Mouse (Mus musculus) adrenal gland, adult 2 months (tissue): ENCODE results near the gene Fam89a. TPM values are rescaled to one million over a fixed set of nuclear protein-coding genes. Genes with fewer than 3 reads are reported as not detected.

Experiments
- DNase-seq: peaks from one replicate; pipeline ENCODE4 v3.0.0; 2021
- polyA plus RNA-seq: library from polyadenylated mRNA; depleted of rRNA; stranded (reverse); fragments of >200 nt; gene quantifications from 2 replicates; pipeline ENCODE4 v1.2.3, GENCODE M21; 2012
- total RNA-seq, 2 experiments: library from RNA; stranded (reverse); gene quantifications; 2 replicates each; pipeline ENCODE4 v1.2.3; 2021

Gene Fam89a
- total and polyA plus RNA-seq, 3 experiments: 0.28 to 1.0 (median 0.43) TPM

GRCm38 (mm10) chr8:124752325-124752862 lies 762 bp upstream of the Fam89a start:
- no peak for DNase-seq

- no peak for DNase-seq
These were observed 441 bp downstream of the Fam89a start for GRCm38 (mm10) chr8:124751191-124751590.

- DNase-seq: no peak
These were observed 5.0 kb downstream of the Fam89a start for GRCm38 (mm10) chr8:124746661-124747060.

- no peak for DNase-seq
These were observed 12.4 kb downstream of the Fam89a start for GRCm38 (mm10) chr8:124739268-124739667.

- no peak for DNase-seq
These were observed 16.2 kb downstream of the Fam89a start for GRCm38 (mm10) chr8:124735371-124735911.

GRCm38 (mm10) chr8:124732828-124733227 lies 18.8 kb downstream of the Fam89a start:
- no peak for DNase-seq

GRCm38 (mm10) chr8:124724301-124724700 lies 27.3 kb downstream of the Fam89a start:
- no peak for DNase-seq

- peak; percentile 98 for DNase-seq
These were observed 29.6 kb downstream of the Fam89a start, which contains the start of the genes Ttc13 and Arv1 for GRCm38 (mm10) chr8:124721862-124722515. Gene Ttc13 (minus strand): TSS chr8:124721983. Gene Arv1 (plus strand): TSS chr8:124722139.

- no peak for DNase-seq
These were observed 30.4 kb downstream of the Fam89a start for GRCm38 (mm10) chr8:124720938-124721861.

GRCm38 (mm10) chr8:124720133-124720532 lies 31.5 kb downstream of the Fam89a start:
- DNase-seq: no peak

GRCm38 (mm10) chr8:124715736-124716135 lies 35.9 kb downstream of the Fam89a start:
- DNase-seq: no peak

GRCm38 (mm10) chr8:124713207-124713606 lies 38.4 kb downstream of the Fam89a start:
- DNase-seq: no peak

GRCm38 (mm10) chr8:124705823-124706222 lies 45.8 kb downstream of the Fam89a start:
- no peak for DNase-seq

- no peak for DNase-seq
These were observed 47.3 kb downstream of the Fam89a start for GRCm38 (mm10) chr8:124704376-124704775.

GRCm38 (mm10) chr8:124703526-124703925 lies 48.1 kb downstream of the Fam89a start:
- DNase-seq: no peak

- DNase-seq: no peak
These were observed 49.4 kb downstream of the Fam89a start for GRCm38 (mm10) chr8:124702183-124702582.

- no peak for DNase-seq
These were observed 50.6 kb downstream of the Fam89a start for GRCm38 (mm10) chr8:124701023-124701422.

- no peak for DNase-seq
These were observed 51.4 kb downstream of the Fam89a start for GRCm38 (mm10) chr8:124700271-124700670.

- no peak for DNase-seq
These were observed 56.1 kb downstream of the Fam89a start for GRCm38 (mm10) chr8:124695424-124696100.

GRCm38 (mm10) chr8:124691706-124692105 lies 59.9 kb downstream of the Fam89a start:
- no peak for DNase-seq
